Mouse (Mus musculus): ENCODE data around the gene Hist1h2bb.
"Not testable (repeated sequence)": the region's sequence is repeated elsewhere in the genome, so short reads cannot be mapped to it uniquely, and the experiment has no call there.

Gene Hist1h2bb

DNA sequence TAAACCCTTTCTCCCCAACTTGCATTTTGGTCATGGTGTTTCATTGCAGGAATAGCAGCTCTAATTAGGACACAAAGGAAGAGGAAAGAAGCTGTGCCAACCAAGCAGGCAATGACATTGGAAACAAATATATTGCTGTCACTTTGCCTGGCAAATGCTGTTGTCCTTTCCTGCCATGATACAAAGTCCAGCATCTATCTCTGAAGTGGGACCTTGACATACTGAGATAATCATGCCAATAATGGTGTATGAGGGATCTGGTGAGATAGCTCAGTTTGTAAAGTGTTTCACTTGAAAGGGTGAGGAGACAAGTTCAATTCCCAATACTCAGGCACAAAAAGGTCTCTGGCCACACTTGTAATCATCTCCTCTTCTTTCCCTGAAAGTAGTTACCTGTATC, 20.2 kb downstream of the Hist1h2bb start:
- no peak for DNase-seq

DNA sequence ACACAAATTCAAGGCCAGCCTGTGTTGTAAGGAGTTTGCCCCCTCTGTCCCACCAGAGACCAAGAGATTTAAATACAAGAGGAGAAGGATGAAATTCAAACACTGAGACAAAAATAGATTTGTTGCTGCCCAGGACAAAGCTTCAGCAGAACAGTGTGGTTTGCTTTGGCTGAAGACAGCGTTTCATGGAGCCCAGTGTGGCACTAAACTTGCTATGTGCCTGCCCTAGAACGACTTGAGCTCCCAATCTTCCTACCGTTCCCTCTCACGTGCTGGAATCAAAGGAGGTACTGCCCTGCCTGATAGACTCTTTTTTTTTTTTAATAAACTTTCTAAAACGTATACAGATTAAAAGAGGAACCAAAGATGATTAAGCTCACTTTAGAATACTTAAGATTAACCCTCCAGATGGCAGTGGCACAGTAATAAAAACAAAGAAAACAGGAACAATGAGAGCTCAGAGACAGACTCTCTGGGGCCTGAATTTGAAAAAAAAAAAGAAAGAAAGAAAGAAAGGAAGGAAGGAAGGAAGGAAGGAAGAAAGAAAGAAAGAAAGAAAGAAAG, 22.4 kb downstream of the Hist1h2bb start:
- DNase-seq = no peak

DNA sequence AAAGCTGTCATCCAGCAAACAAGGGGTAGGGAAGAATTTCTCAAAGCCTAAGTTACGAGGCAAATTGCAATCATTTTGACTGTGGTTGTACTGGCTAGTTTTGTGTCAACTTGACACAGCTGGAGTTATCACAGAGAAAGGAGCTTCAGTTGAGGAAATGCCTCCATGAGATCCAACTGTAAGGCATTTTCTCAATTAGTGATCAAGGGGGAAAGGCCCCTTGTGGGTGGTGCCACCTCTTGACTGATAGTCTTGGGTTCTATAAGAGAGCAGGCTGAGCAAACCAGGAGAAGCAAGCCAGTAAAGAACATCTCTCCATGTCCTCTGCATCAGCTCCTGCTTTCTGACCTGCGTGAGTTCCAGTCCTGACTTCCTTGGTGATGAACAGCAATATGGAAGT, 23.1 kb downstream of the Hist1h2bb start, which contains the start of gene Trim38:
Gene Trim38, plus strand, starts transcription at position 301 of the 400 bp plus-strand sequence.
- not testable (repeated sequence) for DNase-seq

DNA sequence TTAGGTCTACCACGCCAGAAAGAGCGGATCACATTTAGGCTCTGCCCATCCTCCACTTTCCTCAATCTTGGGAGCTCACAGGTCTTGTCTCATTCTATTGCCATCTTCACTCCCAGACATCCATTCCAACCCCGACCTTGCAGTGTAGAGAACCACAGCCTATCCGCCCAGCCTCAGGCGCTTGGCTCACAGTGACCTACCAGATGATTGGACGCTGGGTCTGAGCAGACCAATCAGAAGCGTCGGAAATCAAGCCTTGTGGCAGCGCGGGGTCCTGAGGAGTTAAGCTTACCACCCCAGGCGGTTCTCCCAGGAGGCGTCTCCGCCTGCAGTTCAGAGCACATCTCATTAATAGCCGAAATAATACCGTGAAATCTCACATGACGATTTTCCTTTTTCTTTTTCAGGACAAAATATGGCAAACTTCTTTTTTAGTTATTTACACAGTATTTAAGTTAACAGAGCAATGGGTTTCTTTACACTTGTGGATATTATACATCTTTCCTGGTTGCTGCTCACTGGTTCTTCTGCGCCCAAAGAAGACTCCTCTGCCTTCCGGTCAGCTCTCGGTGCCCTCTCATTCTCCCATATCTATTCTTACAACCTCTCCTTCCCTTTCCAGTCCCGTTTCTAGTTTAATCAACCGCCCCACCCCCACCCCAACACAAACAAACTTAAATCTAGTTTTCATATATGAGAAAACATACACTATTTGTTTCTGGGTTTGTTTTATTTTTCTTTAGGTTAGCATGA, 26.2 kb downstream of the Hist1h2bb start:
- peak; percentile 27 to 29 for DNase-seq

DNA sequence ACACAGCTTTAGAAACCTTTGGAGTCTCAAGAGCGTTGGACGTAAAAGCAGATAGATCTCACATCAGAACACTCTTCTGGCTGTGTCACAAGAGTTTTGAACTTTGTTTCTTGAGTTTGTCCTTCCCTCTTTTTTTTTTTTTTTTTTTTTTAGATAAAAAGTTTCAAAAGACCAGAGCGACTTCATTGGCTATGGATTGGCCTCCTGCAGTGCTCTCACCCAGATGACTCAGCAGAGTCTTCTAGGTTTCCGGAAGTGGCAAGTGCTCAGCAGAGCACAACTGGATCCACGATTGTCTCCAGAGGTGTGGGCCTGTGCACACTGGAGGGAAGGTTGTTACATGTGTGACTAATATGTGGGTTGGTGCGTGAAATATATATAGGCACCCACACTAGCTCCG, 31.8 kb downstream of the Hist1h2bb start:
- no peak for DNase-seq

DNA sequence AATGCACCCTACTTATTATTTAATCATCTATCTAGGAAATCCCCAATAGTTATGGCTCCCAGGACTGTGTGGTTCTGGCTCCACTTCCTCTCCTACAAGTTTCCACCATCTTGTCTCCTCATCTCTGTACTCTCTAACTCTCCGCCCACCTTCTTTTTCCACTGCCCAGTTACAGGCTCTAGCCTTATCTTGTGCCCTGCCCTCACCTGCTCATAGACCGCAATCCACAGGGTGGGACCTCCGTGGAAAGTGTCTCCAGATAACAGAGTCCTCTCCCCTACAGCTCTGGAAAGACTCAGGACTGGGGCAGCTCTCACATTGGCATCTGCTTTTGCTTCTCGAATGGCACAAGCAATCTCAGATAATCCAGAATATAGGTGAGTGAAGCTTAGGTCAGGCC, 32.5 kb downstream of the Hist1h2bb start:
- DNase-seq = no peak

DNA sequence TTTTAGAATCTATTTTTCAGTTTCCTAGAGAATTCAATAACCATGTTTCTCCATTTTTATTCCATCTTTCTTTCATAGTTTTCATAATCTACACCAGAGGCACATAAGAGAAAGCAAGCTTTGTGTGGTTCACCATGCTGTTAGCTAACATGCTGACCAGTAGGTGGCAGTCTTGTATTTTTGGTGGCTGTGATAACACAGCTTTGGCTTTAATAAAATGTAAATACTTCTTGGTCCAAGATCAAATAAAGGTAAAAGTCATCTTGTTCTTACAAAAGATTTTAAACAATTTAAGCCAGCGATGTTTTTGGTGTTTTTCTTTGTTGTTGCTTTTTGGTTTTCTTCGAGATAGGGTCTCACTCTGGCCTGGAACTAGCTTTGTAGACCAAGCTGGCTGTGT, 46.0 kb downstream of the Hist1h2bb start:
- peak; percentile 54 to 71 for DNase-seq
